ENCODE assay signal across 12 mouse cellular contexts in genomic region chr3:157359840-157360239, GRCm38 (mm10).
"Had no signal": no experiment of that assay in that cellular context is flagged by ENCODE, and none has a peak within 500 bp of the region (broad histone marks: within the 10 kb centered on the region; RNA-seq: fewer than 3 reads in every experiment).

No protein-coding gene starts in this region.

- DNase-seq: kidney, adult 18-20 months; kidney, adult 9 months; kidney, postnatal 14 days; kidney, postnatal 4 days; liver, embryonic 13.5 days; lung, embryonic 14.5 days; lung, postnatal 36 days; retina, postnatal 1 day; thymus, adult 18-20 months; thymus, postnatal 36 days had no signal

- ATAC-seq: lung, postnatal 0 days; midbrain, embryonic 15.5 days had no signal
